Mouse (Mus musculus): ENCODE data around the gene Mcm8.

The Mcm8 gene

DNA sequence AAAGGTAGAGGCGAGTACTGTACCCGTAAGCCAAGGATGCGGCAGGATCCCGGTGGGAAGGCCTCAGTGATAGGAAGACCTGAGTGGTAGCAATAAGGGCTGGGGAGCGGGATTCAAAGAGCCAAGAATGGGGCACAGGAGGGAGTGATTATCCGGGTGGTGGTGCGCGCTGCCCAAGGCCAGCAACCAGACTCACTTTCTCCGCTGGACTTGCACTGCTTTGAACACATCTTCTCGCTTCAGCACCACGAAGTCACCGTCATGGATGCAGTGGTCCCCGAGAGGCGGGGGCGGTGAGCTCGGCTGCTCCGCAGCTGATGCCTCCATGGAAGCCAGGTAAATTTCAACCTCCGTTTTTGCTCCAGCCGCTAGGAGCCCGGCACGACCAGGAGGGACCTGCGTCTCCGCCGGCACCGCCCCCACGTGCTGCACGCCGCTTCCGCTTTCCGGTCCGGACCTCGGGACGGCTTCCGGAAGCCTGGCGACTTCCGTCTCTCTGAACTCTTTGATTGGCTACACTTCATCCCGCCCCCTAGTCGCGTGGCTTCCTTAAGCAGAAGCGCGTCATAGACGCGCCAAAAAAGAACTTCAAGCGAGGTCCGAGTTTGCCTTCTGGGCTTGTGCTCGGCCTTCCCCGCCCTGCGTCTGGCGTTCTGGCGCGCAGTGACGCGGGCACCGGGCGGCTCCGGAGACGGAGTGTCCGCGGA lies at the start of gene Mcm8, which contains the start of gene Trmt6:
TSS of gene Mcm8 (plus strand) at position 534 of the 707 bp plus-strand sequence.
TSS of gene Trmt6 (minus strand) at position 448 of the 707 bp plus-strand sequence.
- ATAC-seq (ENCODE audit: insufficient number of reproducible peaks, low FRiP score, low TSS enrichment) = peak; percentile 99

DNA sequence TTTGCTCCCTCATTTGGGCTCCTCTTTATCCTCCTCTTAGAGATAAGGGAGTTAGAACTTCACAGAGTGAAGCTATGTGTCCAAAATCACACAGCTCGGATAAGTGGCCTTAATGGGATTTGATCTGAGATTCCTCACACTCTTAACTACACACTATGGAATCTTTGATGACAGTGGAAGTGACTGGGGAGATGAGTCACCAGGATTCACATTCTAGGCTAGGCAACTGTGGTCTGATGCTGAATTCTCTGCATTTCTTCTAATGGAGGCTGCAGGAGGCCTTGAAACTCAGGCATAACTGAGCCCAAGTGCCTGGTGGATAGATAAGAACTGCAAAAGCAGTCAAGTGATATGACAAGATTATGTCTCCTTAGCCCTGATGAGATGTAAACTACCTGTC lies 45.1 kb upstream of the Mcm8 start:
- ATAC-seq (ENCODE audit: insufficient number of reproducible peaks, low FRiP score, low TSS enrichment) = no peak

DNA sequence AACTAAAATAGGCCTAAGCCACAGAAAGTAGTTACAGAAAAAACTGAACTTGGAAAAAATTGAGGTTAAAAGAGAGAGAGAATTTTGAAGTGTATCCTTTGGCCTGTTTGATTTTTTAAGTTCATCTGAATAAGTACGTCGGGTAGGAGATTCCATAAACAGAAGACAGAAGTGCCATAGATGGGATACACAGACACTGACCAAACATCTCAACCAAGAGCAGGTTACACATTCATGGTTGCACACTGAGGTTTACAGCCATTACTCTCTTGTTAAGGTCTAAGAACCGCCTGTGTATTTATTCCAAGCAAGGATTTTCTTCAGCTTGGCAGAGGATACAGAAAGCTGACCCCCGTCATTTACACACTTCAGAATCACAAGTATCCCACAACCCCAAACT lies 35.0 kb upstream of the Mcm8 start, which contains the start of gene Chgb:
TSS of gene Chgb (plus strand) at position 301 of the 400 bp plus-strand sequence.
- peak; percentile 11; the same call in 1 of the 2 replicates for ATAC-seq (ENCODE audit: insufficient number of reproducible peaks, low FRiP score, low TSS enrichment)

DNA sequence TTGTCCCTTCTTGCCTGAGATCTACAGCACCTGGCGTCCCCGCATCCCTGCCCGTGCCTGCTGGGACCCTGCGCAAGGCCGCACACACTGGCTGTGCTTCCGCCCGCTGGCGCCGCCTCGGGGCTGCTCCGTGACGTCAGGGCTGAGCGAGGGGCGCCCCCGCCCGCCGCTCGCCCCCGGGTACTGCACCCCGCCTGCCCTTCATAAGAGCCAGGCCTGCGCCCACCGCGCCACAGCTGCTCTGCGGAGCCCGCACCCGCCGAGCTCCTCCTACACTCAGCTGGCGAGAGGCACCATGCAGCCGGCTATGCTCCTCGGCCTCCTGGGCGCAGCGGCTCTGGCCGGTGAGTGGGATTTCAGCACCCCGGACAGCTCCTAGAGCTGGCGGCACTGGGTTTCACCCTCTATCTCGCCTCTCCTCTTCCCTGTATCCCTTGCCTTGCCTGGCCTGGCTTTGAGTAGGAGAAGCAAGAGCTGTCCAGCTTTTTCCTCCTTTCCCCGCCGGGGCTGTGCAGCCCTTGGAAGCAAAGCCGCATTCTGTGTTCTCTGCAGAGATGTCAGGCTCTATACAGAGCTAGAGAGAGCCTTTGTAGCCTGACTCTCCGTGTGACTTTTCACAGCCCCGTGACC lies 34.4 kb upstream of the Mcm8 start:
- ATAC-seq (ENCODE audit: insufficient number of reproducible peaks, low FRiP score, low TSS enrichment) = peak; percentile 84

DNA sequence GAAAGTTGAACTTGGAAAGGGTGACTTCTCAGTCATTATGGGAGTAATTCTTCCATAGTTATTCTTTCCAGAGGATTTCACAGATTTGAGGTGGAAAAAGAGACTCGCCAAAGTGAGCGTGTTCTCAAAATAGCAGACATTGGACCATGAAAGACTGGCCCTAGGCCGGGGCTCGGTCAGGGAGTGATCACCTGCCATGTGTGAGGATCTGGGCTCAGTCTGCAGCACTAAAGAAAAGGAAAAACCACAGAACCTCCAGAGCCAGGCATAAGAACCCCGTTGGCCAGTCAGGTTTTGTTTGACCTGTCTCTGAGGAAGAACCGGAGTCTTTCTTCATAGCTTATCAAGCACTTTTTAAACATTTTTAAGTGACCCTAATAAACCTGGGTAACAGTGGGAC lies 31.9 kb upstream of the Mcm8 start:
- peak; percentile 62; the same call in 1 of the 2 replicates for ATAC-seq (ENCODE audit: insufficient number of reproducible peaks, low FRiP score, low TSS enrichment)

DNA sequence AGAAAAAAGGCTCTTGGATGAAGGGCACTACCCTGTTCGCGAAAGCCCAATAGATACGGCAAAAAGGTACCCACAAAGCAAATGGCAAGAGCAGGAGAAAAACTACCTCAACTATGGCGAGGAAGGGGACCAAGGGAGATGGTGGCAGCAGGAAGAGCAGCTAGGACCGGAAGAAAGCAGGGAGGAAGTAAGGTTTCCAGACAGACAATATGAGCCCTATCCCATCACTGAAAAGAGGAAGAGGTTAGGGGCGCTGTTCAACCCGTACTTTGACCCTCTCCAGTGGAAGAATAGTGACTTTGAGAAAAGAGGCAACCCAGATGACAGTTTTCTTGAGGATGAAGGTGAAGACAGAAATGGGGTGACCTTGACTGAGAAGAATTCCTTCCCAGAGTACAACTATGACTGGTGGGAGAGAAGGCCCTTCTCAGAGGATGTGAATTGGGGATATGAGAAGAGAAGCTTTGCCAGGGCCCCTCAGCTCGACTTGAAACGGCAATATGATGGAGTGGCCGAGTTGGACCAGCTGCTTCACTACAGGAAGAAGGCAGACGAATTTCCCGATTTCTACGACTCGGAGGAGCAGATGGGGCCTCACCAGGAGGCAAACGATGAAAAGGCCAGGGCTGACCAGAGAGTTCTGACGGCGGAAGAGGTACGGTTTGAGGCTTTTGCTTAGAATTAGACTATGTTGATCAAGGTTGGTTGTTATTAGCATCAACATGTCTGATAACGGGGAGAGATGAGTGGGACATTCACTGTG lies 22.3 kb upstream of the Mcm8 start:
- ATAC-seq (ENCODE audit: insufficient number of reproducible peaks, low FRiP score, low TSS enrichment) = peak; percentile 50

DNA sequence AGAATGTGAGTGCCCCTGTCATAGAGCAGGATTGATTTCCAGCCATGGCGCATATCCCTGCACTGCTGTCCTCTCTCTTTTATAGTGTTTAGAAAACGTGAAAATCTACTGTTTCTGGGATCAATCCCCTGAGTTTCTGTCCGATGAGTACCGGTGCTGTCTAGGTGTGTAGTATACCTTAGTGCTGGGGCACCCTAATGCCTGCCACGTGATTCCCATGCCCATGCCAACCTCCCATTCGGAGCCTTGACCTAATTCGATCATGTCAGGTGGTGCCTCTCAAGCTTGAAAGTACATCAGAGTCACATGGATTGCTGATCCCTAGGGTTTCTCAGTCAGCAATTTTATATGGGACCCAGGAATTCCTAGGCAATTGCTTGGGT lies 21.7 kb upstream of the Mcm8 start:
- peak; percentile 42; the same call in 1 of the 2 replicates for ATAC-seq (ENCODE audit: insufficient number of reproducible peaks, low FRiP score, low TSS enrichment)

DNA sequence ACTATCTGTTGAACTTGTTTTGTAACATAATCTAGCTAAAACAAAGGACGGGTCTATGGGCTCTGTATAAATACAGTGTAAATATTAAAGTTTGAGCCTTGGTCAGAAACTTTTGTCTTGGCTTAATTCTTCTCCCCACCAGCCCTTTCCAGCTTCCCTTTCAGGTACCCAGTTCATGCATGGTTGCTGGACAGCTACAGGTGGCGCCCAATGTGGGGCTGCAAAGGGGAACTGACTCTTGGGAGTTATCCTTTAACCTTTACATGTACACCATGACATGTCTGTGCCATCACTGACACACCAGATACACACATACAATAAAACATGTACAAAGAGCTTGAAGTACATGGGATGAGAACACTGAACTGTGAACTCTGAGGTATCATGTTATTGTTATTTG lies 13.0 kb upstream of the Mcm8 start:
- ATAC-seq (ENCODE audit: insufficient number of reproducible peaks, low FRiP score, low TSS enrichment) = no peak

DNA sequence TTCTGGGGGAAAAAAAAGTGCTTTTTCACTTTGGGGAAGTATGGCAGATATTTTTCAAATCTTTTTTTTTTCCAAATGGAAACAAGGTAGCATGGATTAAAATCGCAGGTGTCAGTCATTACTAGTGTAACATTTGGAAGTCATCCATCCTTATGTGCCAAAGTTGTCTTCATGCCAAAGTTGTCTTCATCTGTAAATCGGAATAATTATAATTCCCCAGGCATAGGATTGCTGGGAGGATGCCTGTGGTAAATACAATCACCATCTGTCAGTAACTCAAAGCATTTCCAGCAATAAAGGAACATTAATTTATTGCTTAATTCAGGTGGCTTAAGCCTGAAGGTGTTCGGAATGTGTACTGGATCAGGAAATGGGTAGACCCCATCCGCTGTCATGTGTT lies 25.1 kb downstream of the Mcm8 start:
- no peak for ATAC-seq (ENCODE audit: insufficient number of reproducible peaks, low FRiP score, low TSS enrichment)

DNA sequence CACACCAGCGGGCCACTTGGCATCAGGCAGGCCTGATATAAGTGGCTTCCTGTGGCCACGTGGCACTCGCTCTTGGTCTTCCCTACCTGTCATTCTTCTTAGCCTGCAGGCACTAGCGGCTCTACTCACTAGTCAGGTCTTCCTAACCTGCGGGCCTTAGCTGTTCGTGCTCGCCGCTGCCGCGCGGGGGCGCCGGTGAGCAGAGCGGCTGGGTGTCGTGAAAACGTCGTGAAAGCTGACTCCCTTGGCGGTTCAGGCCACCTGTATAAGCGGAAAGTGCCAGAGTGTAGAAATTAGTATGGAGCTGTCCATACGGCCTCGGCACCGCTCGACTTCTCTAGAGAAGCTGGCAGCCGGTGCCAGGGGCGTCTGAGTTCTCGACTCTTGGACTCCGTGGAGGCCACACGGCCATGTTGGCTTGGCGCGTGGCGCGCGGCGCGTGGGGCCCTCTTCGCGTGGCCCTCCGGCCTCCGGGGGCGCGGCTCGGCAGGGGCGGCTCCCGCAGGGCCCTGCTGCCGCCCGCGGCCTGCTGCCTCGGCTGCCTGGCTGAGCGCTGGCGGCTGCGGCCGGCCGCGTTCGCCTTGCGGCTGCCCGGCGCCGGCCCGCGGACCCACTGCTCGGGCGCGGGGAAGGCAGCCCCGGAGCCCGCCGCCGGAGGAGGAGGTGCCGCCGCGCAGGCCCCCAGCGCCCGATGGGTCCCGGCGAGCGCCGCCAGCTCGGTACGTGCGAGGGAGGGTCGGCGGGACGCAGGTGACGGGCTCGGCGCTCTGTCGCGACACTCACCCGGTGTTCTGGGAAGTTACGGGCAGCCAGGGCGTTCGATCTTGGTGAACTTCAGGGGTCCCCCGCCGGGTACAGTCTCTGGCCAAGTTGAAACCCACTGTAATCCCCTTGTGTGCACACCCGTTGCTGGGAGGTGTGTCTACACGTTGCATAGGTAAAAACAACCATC lies 30.7 kb downstream of the Mcm8 start, which contains the start of gene Crls1:
TSS of gene Crls1 (plus strand) at position 260 of the 952 bp plus-strand sequence.
- ATAC-seq (ENCODE audit: insufficient number of reproducible peaks, low FRiP score, low TSS enrichment) = peak; percentile 93

DNA sequence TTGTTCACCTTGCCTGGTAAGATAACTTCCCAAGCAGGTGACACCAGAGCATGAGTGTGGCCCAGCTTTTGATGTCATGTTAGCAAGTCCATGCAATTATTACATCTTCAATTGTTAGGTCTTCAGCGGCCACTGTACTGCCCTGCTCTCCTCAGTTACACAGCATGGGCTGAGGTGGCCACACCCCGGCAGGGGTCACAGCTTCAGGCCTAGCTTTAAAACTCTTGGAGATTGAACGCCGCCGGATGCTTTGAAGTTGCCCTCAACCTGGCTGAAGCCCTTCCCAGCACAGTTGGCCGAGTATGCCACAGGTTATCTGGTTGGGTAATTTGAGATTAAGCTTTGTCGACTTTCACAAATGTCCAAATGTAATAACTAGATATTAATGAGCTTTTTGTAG lies 31.6 kb downstream of the Mcm8 start:
- ATAC-seq (ENCODE audit: insufficient number of reproducible peaks, low FRiP score, low TSS enrichment) = no peak

DNA sequence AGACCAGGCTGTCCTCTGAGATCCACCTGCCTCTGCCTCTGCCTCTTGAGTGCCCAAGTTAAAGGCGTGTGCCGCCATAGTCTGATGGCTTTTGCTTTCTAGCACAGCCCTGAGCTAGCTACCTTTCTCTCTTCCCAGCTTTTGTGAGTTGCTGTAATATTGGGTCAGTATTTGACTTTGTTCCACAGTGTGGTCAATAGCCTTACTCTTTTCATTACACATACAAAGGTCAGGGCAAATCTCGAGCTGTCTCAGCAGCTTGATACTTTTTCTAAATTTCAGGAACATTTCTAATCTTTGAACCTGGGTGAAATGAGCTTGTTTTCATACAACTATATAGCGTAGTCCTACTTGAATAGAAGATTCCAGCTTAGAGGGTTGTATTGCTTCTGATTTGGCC lies 32.4 kb downstream of the Mcm8 start:
- no peak for ATAC-seq (ENCODE audit: insufficient number of reproducible peaks, low FRiP score, low TSS enrichment)

DNA sequence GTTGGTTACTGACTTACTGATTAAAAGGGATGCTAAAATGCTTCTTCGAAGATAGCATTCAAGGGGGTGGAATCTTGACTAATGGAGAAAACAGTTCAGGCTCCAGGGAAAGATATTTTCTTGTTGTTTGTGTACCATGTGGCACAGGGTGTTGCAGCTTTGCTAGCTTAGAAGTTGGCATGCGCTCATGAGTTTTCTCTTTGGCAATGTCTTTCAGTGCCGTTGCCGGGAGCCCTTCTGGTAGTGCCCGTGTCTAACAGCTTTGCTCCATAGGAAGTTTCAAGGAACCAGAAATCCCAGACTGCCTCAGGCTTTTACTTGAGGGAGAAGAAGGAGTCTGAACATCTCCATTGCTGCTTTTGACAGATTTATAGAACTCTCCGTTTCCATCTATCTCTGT lies 33.2 kb downstream of the Mcm8 start:
- no peak for ATAC-seq (ENCODE audit: insufficient number of reproducible peaks, low FRiP score, low TSS enrichment)

DNA sequence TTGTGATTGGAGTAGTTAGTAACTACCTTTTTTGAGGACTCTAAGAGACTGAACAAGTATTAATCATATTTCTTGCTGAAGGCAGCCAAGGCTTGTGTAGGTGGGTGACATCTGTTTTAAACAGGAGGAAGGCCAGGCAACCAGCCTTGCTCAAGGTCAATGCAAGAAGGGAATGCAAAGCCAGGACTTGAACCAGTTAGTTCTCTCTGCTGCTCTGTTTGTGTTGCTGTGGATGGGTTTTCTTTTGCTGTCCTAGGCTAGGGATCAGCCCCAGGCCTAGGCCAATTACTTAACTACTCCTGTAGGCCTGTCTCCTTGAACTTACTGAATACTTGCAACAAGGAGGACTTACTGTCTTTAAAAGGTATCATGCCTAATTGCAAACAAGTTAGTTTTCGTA lies 37.1 kb downstream of the Mcm8 start:
- no peak for ATAC-seq (ENCODE audit: insufficient number of reproducible peaks, low FRiP score, low TSS enrichment)

DNA sequence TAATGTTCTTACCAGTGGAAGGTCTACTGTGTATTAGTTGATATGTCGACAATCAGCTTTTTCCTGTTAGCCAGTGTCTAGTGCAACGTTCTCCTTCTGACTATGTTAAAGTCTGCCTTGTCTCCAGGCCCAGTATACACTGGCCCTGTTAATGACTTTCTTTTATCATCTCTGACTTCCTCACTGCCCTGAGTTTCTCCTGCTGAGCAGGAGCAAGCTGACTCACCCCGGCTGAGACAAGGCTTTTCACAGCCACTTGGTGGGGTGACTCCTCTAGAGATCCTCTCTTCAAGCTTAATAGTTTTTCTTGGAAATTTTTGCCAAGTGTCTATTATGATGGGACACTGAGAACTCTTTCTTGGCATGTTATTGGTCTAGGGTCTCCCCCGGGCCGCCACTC lies 40.4 kb downstream of the Mcm8 start:
- no peak for ATAC-seq (ENCODE audit: insufficient number of reproducible peaks, low FRiP score, low TSS enrichment)

DNA sequence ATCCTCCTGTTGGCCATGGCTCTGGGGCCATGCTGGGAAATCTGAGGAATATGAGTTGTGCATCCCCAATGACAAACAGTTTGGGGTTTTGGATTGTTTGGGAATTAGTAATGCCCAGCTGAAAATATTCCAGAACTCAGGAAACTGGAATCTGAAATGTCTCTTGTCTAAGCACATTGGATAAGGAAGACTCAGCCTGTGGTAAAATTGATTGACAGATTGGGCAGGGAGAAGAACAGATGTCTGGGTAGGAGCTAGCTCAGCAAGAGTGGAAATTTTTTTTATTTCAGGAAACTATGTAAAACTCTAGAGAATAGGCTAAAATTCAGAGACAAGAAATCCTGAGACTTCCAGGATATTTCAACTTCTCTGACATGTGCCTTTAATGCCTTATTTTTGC lies 44.5 kb downstream of the Mcm8 start:
- no peak for ATAC-seq (ENCODE audit: insufficient number of reproducible peaks, low FRiP score, low TSS enrichment)

DNA sequence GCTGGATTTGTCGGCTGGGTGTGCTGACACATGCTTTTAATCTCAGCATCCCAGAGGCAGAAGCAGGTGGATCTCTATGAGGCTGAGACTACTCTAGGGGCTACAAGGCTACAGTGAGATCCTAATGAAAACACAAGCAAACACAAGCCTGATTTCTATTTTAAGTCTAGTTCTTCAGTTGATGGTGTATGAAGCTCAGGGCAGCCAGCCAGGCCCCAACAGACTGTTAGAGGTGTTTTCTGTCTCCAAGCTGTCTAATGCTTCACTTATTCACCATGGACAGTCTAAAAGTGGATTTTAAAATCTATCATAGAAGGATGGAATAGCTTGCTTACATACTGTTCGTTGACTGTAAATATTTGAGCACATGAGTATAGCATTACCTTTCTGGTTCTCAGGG lies 45.5 kb downstream of the Mcm8 start:
- no peak for ATAC-seq (ENCODE audit: insufficient number of reproducible peaks, low FRiP score, low TSS enrichment)

DNA sequence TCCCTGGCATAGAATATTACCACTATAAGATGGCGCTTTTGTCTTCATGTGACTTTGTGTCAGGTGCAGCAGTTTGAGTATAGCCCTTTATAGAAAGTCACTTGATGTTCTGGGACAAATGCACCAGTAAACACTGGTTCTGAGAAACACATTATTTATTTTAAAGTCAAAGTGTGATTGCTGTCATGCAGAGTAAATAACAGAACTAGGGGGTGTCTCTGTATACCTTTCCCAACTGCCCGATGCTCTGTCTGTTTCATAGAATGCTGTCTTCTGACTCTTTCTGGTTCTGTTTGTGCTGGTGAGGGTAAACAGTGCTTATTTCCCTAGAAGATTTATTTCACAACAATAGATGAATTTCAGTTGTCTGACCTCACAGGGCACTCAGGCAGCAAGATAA lies 47.4 kb downstream of the Mcm8 start:
- no peak for ATAC-seq (ENCODE audit: insufficient number of reproducible peaks, low FRiP score, low TSS enrichment)

DNA sequence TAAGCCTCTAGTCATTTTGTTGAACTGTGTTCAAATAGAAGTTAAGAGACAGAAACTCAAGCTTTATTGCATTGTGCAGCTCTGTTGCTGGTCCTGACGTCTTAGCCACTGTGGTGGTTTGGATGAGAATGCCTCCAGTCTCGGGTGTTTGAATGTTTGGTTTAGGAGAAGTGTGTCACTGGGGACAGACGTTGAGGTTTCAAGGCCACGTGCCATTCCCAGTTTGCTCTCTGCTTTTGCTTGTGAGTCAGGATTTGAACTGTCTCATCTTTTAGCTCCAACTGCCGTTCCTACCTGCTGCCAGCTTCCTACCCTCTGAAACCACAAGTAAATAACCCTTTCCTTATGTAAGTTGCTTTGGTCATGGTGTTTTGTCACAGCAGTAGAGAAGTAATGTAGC lies 51.6 kb downstream of the Mcm8 start:
- no peak for ATAC-seq (ENCODE audit: insufficient number of reproducible peaks, low FRiP score, low TSS enrichment)

DNA sequence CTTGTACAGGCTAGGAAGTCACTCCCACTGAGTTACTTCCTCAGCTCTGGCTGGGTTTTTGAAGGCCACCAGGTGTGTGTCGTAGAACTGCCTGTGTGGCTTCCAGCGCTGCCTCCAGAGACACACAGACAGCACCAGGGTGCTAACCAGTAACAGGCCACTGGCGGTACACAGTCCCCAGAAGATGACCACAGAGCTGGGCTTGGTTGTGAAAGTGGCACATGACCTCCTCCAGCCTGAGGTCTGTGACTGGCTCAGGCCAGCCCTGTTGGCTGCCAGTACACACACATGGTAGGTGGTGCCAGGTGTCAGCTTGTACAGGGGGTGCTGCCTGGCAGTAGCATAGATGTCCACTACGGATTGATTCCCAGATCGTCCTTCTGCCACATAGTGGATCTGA lies 53.7 kb downstream of the Mcm8 start:
- ATAC-seq (ENCODE audit: insufficient number of reproducible peaks, low FRiP score, low TSS enrichment) = no peak

All from cerebellum, adult (tissue).